Mouse (Mus musculus) naive thymus-derived CD4-positive, alpha-beta T cell, adult 2 months (primary cell): ENCODE data around the gene Rln1.
A peak's percentile ranks its signal among the peaks of the same experiment; 100 is the strongest.

Source experiments
- DNase-seq: peaks from one replicate; pipeline ENCODE4 v3.0.0-alpha.2; 2011; ENCODE audit warnings: low read depth

Rln1 gene

GRCm38 (mm10) chr19:29361468-29362130 lies 27.1 kb upstream of the Rln1 start:
- DNase-seq, result peak; percentile 91

DNA sequence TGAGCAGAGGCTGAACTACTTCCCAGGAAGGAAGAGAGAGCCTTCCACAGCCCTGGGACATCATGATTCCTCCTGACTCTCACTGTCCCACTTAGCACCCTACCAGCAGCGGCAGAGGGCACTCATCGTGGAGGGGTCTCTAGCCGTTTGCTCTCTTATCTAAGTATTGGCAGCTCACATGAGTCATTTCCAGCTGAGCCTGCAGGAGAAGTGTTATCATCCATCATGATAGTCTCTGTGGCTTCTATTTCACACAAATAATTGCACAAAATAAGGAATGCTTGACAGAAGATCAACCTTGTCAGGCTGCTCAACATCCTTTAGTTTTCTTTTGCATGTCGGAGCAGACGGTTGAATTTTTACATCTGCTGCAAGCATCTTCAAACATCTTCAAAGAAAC lies 25.8 kb upstream of the Rln1 start:
- no peak for DNase-seq

DNA sequence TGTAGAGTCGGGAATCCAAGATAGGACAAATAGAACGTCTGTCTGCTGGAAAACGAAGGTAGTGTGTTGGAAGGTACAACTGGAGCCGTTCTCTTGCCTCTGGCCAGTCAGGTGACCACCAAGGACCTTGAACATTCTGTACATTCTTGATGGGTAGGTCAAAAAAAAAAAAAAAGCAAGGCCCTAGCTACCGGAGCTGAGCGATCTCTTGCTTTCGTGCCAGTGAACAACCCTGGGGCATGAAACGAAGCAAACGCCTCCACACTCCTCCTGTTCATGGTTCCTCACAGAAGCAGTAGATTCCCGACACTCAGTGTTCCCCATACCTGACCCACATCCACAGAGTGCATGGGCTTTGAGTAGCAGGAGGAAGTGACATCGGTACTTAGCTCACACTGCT lies 21.8 kb upstream of the Rln1 start:
- no peak for DNase-seq

DNA sequence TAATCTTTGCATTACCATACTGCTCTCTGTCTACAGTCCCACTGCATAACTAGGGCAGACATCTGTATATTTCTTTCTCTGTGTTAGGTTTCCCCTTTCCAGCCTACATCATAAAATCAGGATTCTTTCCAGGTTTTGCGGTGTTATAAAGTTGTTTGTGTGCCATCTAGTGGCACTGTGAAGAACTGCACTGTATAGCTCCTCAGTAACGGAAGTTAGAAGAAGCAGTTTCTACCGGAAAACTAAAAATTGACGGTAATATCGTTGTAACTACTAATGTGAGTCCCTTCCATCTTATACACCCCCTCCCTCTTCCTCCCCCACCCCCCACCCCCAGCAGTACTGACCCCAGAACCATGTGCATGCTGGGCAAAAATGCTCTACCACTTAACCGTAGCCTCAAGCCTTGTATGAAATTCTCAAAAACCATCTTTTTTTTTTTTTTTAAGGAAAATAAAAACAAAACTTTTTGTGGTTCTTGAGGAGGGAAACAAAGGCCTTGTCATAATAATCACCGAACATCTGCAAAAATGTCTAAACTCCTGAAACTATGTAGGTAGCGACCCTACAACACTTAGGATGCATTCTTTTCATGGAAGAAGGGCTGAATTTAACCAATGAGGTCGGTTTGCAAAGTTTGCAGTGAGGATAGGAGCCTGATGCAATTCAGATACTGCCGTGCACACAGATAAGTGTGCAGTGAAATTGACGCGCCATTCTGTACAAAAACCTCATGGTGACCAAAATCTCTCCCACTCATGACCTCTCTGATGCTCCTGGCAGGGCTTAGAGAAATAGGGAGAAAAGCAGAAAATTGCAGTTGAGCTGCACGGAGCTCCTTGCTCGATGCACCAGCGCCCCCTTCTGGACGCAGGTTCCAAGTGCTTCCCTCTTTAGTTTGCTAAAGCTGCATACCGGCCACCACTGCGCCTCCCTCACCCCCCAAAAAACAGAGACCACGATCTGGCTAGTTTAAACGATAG lies 20.7 kb upstream of the Rln1 start:
- DNase-seq, result peak; percentile 93

DNA sequence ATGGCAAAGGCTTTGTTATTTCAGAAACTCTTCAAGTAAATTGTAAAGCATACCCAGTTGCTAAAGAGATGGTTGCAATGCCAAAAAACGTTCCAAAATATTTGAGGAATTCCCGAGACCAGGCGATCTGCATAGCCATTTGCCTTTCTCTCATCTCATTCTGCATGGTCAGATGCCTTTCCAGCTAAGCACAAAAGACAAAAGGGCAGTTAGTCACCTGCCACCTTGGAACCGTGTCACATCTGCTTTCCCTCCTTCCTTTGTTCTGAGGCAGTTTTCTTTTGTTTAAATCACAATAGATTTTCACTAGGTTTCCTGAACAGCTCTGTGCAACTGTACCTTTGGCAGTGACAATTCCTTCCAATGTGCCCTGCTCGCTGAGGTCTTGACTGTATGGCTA lies 16.5 kb upstream of the Rln1 start:
- no peak for DNase-seq

- no peak for DNase-seq
Observed at GRCm38 (mm10) chr19:29345636-29346035, 11.2 kb upstream of the Rln1 start.

GRCm38 (mm10) chr19:29344868-29345267 lies 10.4 kb upstream of the Rln1 start:
- no peak for DNase-seq

DNA sequence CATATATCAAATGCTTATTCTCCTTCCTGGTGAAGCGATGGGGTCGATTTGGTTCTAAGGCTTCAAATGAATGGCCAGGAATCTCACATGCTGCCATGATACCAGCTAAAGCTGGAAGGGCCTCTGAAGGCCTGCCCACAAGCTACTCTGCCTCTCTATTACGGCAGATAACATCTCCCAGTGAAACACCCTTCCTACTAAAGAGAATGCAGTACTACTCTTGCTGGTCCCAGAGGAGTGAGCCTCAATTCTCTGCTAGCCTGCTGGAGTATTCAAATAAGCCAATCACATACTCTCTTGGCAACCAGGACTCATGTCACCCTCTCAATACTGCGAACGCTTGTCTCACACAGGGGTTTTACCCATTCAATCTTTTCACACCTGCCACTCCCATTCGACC lies 7.8 kb upstream of the Rln1 start:
- no peak for DNase-seq

DNA sequence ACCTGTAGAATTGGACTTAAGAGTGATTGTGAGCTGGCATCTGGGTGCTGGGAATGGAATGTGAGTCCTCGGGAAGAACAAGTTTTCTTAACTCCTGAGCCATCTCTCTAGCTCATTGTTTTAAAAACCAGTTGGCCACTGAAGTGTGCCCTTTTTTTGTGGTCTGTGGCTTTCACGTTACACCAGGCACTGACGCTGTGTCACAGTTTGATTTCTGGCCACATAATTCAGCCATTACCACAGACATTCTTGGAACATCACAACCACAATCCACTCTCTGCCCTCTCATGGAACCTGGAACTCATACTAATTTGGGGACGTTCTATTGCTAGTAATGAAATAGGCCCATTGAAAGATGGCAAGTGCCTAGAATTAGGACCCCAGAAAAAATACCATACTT lies 6.6 kb upstream of the Rln1 start:
- DNase-seq, result no peak

- DNase-seq, result peak; percentile 19
Observed at GRCm38 (mm10) chr19:29336624-29337023, 2.2 kb upstream of the Rln1 start.

- no peak for DNase-seq
Observed at GRCm38 (mm10) chr19:29326822-29327552, 7.5 kb downstream of the Rln1 start.

- no peak for DNase-seq
Observed at GRCm38 (mm10) chr19:29326396-29326795, 8.1 kb downstream of the Rln1 start.

- no peak for DNase-seq
Observed at GRCm38 (mm10) chr19:29325852-29326180, 8.7 kb downstream of the Rln1 start.

GRCm38 (mm10) chr19:29325053-29325851 lies 9.2 kb downstream of the Rln1 start, which contains the start of gene Insl6:
Gene Insl6 (minus strand): TSS chr19:29325356.
- DNase-seq, result peak; percentile 76

GRCm38 (mm10) chr19:29323416-29324049 lies 10.9 kb downstream of the Rln1 start:
- peak; percentile 68 for DNase-seq

- DNase-seq, result no peak
Observed at GRCm38 (mm10) chr19:29312661-29313060, 21.8 kb downstream of the Rln1 start.

GRCm38 (mm10) chr19:29311791-29312190 lies 22.7 kb downstream of the Rln1 start:
- DNase-seq, result no peak

DNA sequence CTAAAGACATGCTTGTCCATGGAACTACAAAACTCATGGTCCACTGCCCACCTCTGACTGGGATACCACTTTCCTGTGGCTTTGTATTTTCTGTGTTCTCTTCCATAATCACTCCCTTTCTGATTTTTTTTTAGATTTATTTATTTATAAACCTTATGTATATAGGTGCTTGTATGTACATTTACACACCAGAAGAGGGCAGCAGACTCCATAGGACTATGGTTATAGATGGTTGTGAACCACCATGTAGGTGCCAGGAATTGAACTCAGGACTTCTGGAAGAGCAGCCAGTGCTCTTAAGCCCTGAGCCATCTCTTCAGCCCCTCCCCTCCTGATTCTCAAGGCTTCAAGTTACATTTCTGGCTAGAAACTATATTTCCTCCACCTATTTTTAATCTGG lies 25.6 kb downstream of the Rln1 start:
- peak; percentile 19 for DNase-seq

- DNase-seq, result no peak
Observed at GRCm38 (mm10) chr19:29302119-29302518, 32.4 kb downstream of the Rln1 start.

DNA sequence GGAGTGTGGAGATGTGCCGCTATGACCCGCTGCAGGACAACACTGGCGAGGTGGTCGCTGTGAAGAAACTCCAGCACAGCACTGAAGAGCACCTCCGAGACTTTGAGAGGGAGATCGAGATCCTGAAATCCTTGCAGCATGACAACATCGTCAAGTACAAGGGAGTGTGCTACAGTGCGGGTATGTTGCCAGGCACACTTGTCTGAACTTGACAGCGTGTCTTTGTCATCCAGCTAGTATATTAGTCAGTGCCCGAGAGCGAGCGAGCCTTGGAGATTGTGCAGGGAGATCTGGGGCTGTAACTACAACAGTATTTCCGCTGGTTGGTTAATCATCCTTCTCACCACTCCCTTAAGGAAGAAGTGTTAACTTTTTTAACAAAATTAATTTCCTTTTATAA lies 33.6 kb downstream of the Rln1 start:
- DNase-seq, result no peak

- no peak for DNase-seq
Observed at GRCm38 (mm10) chr19:29297366-29297765, 37.1 kb downstream of the Rln1 start.
